Mouse (Mus musculus): ENCODE measurements around the gene Scarf1. TPM values are rescaled to one million over a fixed set of nuclear protein-coding genes. Genes with fewer than 3 reads are reported as not detected.

The Scarf1 gene
- total RNA-seq, 4 experiments from 2014 or later: 1.6 to 1.9 (median 1.7) TPM

DNA sequence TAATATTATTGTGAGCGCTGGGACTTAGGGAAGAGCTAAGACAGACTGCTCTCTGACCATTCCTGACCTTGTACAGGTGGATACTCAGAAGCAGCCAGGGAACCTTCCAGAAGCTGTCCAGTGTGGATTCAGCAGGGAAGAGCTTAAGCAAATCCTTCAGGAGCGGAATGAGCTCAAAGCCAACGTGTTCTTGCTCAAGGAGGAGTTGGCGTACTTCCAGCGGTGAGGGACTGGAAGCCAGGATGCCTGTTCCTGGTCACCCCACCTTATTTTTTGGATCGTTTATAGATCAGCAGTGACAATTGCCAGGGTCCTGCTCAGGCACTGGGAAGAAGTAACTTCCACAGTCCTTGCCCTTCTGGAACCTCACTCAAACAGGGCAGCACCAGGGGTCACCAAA, 2.1 kb upstream of the Scarf1 start:
- DNase-seq (ENCODE audit: low spot score in 2 of 2): no peak

DNA sequence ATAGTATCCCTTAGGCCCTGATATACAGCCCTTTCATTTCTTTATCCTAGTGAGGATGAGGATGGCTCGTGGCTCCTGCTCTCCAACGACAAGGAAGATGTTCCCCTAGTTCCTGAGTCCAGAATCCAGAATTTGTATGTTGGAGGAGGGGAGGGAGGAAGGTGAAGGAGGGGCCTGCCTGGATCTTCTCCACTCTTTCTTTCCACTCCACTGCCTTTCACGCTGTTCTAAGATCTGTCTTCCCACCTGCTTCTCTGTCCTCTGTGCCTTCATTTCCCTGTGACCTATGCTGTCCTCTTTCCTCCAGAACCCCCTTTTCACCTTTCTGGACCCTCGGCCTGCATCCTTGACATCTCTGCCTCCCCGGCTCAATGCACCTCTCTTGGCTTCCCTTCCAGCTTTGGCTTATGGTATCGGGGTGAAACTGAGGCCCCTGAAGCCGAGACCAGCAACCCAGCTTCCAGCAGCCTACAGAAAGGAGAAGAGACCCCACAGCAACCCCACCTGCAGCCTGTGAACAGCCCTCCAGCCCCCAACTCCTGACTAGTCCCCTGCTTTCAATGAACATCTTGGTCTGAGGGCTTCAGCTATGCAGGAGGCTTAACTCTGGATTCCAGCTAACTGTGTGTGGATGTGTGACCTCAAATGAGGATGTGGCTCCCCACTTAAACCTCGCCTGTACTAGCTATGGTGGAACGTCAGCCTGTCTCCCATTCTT, 880 bp upstream of the Scarf1 start:
- DNase-seq (ENCODE audit: low spot score in 2 of 2): no peak

GRCm38 (mm10) chr11:75515186-75515585, 1.8 kb downstream of the Scarf1 start:
- no peak for DNase-seq (ENCODE audit: low spot score in 2 of 2)

- DNase-seq (ENCODE audit: low spot score in 2 of 2): no peak
These were observed 6.7 kb downstream of the Scarf1 start for GRCm38 (mm10) chr11:75519834-75520633.

DNA sequence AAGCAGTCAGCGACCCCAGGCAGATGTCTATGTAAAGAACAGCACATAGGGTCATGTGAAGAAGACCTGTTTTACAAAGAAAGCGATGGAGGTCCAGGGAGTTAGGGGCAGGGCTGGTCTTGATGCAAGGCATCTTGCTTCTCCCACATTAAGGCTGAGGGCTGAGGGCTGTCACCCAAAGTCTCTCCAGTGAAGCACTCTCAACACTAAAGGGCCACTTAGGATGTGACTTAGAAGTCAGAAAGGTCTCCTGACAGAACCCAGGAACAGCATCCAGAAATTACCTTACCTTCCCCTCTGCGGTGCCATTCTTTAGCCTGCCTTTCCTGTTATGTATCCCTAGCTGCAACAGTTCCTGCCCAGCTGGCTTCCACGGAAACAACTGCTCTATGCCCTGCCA, 8.3 kb downstream of the Scarf1 start:
- no peak for DNase-seq (ENCODE audit: low spot score in 2 of 2)

GRCm38 (mm10) chr11:75522793-75523192, 9.5 kb downstream of the Scarf1 start:
- DNase-seq (ENCODE audit: low spot score in 2 of 2): no peak

DNA sequence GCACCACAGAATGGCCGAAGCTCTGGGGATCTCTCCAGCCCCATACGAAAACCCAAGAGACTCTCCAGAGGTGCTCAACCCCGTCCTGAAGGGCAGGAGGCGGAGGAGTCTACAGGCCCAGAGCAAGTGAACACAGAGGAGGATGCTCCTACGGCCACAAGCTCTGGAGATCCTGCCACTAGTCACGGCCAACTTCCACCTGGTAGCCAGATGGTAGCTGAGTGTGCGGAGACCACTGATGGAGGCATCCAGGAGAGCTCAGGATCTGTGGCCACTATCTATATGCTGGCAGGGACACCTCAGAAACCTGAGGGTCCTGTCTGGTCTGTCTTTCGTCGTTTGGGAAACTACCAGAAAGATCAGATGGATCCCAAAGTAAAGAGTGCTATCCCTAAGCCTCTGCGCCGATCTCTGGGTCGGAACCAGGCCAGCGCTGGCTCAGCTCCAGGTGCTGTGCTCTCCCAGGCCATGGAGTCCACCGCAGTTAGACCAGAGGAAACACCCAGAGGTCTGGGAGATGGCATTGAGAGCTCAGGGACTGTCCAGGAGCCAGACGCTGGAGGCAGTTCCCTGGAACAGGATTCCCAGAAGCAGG, 12.3 kb downstream of the Scarf1 start:
- no peak for DNase-seq (ENCODE audit: low spot score in 2 of 2)

DNA sequence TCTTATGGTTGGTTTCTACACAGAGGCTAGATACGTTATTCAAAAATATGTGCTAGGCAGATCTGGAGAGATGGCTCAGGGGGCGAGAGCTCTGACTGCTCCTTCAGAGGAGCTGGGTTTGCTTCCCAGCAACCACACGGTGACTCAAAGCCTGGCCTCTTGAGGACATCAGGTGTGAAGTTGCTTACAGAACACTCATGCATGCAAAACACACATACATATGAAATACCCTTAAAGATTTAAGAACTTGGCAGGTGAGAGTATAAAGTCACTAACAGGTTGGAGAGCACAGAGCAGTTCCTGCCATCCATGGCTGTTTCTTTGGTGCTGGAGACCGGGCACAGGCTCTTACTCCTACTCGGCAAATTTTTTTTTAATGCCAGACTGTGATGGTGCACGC, 13.6 kb downstream of the Scarf1 start:
- DNase-seq (ENCODE audit: low spot score in 2 of 2): no peak

DNA sequence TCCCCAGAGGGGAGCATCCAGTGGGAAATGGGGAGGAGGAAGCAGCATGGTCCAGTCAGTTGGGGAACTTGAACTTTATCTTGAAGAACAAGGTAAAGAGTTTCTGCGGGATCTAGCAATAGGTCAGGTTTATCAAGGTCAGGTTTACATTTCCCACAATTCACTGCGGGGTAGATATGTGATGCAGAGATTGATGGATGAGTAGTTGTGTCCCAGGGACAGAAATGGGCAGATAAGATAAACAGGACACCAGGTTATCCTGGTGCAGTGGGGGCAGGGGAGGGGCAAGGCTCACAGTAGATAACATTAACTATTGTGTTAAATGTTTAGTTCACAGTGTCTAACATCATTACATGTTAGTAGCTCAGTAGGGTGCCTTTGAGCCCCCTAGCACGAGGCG, 16.4 kb downstream of the Scarf1 start:
- no peak for DNase-seq (ENCODE audit: low spot score in 2 of 2)

DNA sequence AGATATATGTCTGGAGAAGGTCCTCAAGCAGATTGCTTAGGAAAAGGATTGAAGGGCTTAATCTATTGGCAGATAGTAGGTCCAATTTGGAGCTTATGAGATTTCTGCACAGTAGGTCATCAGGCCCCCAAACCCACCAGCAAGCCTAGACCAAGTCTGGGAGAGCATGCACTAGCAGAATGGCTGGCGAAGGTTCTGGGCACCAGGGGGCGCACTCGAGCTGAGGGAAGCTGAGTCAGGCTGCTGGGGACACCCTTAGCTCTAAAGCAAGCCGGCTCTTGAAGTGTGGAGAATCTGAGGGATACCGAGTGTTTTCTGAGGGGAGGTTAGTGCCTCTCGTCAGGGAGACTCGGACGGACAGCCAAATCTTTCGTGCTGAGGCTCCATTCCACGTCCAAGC, 17.0 kb downstream of the Scarf1 start:
- peak; percentile 81 to 100 for DNase-seq (ENCODE audit: low spot score in 2 of 2)

DNA sequence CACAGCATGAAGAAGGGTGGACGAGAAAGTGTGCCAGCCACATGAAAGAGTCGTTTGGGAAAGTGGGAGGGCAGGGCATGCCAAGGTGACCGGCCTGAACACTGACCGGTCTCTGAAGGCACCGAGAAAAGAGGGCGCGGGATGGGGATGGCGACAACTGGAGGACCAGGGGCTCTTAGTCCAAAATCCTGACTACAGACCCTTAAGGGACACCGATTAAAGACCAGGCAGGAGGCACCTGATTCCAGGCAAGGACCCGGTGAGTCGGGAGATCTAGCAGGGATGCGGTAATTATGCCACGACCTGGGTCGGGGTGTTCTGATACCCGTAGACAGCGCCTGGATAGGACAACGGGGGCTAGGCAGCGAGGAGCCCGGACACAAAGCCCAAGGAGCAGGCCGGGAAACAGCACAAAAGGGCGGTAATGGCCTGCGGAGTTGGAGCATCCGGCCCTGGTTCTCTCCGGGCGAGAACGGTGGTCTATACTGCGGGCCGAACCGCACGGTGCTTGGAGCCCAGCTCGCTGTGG, 17.6 kb downstream of the Scarf1 start:
- no peak for DNase-seq (ENCODE audit: low spot score in 2 of 2)

DNA sequence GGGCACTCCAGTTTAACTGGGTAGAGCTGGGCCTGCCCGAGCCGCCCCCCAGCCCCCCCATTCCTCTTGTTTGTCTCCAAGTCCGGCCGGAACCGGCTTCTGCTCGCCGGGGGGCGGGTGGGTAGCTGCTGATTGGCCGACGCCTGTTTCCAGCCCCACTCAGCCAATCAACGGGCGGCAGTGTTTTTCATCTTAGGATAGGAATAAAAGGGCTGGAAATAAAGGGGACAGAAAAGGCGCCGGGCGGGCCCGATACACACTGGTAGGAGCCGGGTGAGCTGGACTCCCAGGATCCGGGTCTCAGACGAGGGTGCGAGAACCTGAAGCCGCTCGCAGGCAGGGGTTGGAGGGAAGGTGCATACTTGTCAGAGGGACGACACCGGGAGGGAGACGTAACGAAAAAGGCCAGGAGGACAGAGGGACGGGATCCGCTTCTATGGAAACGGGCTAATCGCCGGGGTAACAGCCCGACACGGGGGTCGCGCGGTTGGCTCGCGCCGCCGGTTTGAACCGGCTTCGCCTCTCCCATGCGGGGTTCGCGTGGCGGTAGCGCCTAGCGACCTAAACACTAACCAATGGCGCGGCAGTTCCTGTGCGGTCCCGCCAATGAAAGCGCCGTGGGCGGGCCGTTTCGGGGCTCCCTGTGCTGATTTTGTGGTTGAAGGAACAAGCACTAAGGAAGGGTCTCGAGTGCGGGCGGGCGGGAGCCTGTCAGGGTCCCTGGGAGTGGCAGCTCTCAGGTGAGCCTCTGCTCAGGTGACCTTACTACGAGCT, 18.3 kb downstream of the Scarf1 start, which contains the start of gene Slc43a2:
Gene Slc43a2, plus strand, starts transcription at position 226 of the 774 bp plus-strand sequence.
- peak; percentile 97 to 98 for DNase-seq (ENCODE audit: low spot score in 2 of 2)

DNA sequence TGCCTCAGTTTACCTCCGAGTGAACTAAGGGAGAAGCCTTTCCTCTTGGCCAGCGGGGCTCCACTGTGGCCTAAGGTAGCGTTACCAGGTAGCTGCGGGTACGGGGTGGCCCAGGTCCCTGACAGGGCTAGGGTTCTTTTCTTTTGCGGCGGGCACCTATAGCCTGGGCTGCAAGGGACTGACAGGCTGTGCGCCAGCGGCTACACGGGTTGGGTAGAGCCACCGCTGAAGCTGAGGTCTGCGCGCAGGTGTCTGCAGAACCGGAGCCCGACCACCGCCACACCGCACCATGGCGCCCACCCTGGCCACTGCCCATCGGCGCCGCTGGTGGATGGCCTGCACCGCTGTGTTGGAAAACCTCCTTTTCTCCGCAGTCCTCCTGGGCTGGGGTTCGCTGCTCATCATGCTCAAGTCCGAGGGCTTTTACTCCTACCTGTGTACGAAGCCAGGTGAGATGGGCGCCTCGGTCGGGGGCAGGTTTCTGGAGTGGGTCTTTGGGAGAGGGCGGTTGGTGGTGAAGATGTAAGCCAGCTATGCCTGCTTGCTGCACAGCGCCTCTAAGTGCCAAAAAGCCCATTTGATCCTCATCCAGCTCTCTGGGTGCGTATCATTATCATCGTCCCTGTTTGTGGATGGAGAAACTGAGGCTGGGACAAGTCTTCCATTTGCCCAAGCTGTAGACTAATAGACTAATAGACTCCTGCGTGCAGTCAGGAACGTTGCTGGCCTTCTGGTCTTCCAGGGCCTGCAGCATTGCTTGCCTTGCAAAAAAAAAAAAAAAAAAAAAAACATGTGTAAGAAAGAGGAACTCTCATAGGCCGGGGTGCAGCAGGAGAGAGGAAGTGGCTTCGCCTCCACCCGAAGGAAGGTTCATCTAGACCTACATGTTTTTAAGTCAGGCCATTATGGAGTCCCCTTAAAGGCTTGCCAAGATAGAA, 19.3 kb downstream of the Scarf1 start:
- peak in 1 of 2 experiments; percentile 57 for DNase-seq (ENCODE audit: low spot score in 2 of 2)

- no peak for DNase-seq (ENCODE audit: low spot score in 2 of 2)
These were observed 20.1 kb downstream of the Scarf1 start for GRCm38 (mm10) chr11:75533314-75534015.

- DNase-seq (ENCODE audit: low spot score in 2 of 2): no peak
These were observed 21.1 kb downstream of the Scarf1 start for GRCm38 (mm10) chr11:75534286-75535033.

GRCm38 (mm10) chr11:75535106-75535795, 21.9 kb downstream of the Scarf1 start:
- no peak for DNase-seq (ENCODE audit: low spot score in 2 of 2)

DNA sequence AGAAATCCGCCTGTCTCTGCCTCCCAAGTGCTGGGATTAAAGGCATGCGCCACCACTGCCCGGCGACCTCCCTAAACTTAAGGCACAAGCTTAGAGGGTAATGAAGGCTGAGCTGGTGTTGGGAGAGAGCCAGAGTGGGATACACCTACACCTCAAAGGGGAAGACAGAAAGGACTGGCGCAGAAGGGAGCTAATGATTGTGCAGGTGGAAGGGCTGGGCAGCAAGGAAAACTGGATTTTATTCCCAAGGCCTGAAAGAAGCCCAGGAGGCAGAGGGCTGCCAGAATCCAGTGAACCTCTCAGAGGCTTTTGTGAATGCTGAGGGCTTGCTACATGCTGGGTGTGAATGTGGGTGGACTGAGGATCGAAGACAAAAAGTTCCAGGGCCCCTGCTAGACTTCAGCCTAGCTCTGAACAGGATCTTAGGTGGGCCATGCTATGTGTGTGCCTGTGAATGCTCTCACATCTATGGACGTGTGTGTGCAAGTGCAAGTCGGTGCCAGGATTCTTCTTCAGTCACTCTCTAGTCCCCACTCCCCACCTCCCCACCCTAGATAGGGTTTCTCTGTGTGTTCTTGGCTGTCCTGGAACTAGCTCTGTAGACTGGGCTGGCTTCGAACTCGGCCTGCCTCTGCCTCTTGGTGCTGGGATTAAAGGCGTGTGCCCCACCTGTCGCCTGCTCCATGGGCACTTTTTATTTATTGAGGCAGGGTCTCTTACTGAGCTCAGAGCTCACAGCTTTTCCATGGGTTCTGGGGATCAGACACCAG, 23.1 kb downstream of the Scarf1 start:
- no peak for DNase-seq (ENCODE audit: low spot score in 2 of 2)

Data from left cerebral cortex, adult 8-10 months (tissue).